Mouse (Mus musculus): Measurements from ENCODE around the gene Tmem248.

The Tmem248 gene

DNA sequence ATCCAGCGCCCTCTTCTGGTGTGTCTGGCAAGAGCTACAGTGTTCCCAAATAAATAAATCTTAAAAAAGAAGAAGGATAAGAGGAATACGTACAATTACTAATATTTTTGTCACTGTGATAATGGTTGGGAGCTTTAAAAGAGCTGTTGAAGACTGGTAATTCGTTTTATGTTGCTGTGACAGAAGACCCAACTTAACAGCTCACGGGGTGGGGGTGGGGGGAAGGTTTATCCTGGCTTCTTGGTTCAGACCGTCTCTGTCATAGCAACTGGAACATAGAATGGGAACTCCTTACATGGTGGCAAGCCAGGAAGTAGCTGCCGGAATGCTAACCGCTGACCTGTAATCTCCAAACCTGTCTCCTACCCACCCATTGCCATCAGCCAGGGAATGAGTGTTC is at the start of gene Tmem248:
Tmem248 (plus strand) TSS at position 301 of the 400 bp plus-strand sequence.
- DNase-seq: no peak

DNA sequence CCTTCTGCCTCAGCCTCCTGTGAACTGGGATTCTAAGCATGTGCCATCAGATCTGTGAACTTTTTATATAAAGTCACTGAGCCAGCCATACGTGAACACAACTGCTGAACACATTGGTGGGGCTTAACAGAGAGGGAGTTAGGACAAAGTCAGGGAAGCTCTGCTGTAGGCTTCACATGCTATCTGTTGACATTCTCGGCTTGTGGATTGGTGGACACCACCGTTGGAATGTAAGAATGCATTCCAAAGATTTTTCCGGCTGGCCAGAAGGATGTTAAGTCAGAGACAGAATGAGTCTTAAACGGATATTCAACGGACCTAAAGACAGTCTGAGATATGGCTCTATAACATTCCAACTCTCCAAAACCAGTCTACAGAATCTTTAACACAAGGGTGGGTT is 47.8 kb upstream of the Tmem248 start:
- DNase-seq: no peak

DNA sequence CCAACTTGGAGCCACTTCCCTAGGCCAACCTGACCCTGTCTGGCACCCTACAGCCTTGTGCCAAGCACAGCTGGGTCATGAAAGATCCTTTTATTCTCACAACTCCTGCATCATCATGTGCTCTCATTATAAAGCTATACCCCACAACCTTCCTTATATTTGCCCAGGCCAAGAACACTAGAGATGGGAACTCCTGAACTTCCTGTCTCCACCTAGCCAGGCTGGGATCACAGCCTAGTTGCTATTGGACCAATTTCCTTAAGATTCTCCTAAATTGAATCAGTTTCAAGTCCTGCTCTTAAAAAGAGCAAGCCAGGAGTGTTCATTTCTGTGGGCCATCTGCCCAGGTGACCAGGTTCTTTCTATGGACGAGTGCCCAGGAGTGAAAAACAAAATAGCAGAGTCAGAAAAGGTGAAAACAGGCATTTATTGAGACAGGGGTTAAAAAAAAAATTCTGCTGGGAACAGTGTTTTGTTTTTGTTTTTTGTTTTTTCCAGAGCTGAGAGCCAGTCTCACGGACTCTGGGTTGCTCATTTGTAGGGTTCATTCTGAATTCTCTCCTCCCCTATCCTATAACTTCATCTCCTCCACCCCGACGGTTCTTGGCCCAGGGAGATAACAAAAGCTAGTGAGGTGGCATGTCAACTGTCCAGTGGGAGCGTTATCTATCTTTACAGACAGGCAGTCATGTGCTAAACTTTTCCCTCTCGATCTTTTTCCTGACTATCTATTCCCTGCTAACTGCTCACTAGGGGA is 46.0 kb upstream of the Tmem248 start:
- no peak for DNase-seq

DNA sequence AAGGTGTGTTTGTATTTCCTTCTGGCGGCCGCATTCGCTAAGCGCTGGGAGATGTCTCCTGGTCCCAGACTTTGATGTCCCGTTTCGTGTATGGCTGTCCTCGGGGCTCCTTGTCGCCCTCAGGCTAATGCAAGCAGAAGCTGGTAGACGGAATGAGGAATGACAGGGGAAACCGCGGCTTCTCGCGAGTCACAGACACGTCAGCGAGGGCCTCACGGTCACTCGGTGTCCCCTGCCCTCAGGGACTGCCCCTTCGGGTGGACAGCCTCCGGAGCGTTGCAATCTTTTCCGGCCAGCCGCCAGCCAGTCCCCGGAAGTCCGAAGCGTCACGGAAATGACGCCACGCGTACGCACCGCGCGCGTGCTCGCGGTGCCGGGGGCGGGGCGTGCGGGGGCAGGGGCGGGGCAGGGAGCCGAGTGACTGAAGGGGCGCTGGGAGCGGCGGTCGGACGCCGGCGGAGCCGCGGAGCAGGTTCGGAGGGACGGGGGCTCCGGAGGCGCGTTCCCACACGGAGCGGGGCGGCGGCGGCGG is 45.4 kb upstream of the Tmem248 start, which contains the start of gene Rabgef1:
Rabgef1 (plus strand) TSS at position 376 of the 532 bp plus-strand sequence.
- peak; percentile 93 to 94 for DNase-seq

DNA sequence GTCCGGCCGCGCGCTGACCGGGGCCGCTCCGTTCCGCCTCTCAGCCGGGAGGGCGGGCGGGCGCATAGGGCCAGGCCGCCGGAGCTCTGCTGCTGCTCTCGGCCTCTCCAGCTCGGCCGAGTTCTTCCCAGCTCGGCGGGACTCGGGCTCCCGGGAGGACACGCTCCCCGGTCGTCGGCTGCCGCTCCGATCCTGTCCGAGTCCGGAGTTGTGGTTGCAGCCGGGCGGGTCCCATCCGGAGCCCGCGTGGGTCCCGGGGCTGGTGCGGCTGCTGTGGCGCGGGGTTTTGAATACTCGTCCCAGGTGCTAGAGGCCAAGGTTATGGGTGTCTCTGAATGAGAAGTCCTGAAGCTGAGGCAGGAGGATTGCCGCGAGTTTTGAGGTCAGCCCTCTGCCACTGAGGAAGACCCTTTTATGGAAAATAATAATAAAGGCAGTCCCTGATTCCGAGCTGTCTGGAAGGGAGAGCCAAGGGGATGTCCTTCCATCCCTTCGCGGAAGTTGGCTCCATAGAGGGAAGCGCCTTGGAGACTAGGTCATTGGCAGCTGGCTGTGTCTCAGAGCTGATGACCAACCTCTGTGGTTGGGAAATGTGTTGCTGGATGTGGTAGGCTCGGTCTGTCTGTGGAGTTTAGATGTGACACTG is 44.8 kb upstream of the Tmem248 start:
- peak in 1 of 2 experiments; percentile 55 for DNase-seq

DNA sequence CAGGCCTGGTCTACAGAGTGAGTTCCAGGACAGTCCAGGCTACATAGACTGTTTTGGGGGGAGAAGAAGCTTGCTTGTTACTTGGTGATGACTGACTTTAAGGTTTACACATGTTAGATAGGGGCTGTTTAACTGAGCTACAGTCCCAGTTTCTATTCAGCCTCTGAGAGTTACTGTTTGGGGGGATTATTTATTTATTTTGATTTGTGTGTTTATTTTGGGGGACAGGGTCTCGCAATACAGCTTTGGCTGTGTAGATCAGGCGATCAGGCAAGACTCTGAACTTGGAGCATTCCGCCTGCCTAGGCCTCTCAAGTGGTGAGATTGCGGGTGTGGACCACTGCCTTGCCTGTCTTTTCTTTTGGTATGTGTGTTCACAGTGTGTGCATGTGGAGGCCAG is 43.9 kb upstream of the Tmem248 start:
- no peak for DNase-seq

DNA sequence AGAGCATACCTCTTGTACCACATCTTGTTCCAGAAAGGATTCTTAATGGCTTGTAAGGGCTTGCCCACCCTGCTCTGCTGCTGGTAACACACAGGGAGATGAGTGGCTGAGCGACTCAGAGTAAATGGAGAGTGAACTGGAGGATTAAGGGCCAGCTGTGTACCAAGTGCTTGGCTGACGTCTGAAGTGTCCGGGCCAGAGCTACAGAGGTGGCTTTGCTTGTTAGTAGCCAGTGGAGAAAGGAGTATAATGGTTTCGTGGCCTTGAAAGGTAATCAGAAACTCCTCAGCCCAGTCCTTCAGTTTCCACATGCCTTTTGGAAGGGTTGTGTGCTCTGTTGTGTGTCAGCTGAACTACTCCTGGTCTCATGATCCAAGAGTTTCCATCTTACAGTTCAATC is 39.0 kb upstream of the Tmem248 start:
- DNase-seq: no peak

DNA sequence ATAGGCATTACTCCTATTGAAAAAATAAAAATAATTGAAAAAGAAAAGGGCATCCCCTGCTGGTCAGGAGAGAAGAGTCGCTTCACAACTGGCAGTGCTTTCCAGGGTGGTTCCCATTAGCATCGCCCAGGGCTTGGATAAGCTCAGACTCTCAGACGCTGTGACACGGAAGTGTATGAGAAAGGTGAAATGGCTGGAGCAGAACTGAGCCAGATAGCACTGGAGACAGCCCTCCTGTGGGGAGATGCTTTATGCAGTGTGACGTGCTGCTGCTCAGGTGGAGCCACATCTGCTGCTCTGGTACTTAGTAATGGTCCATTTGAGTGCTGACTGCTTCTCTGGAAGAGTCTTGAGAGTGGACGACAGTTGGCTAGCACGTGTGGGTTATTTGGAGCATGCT is 36.5 kb upstream of the Tmem248 start:
- DNase-seq: no peak

DNA sequence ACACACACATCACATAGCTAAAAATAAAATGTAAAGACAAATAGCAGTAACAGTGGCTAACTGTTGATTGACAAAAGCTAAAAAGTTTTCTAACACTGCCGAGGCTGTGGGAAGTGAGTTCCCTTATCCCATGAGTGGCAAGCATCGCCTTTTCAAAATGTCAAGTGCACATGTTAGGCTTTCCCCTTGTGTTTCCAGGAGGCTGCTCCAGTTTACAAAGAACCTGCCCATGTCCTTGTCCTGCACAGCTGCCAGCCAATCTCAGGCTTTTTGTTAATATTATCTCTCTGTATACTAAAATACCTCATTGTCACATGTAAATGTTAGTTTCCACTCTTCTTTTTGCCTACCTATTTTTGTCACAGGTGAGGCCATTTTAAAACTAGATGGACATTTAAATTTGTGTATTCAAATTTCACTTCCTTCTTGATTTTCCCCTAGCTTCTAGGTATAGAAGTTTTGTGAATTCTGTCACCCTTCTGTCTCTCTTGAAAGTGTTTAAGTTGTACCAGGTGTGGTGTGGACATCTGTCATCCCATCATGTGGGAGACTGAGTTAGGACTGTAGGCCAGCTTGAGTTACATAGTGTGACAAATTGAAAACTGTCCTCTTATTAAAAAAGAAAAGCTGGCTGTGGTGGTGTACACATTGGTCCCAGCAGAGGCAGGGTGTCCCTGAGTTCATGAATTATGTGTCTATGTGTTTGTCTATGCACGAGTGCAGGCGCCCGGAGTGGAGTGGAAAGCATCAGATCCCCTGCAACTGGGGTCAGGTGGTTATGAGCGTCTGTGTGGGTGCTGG is 34.9 kb upstream of the Tmem248 start:
- DNase-seq: no peak

DNA sequence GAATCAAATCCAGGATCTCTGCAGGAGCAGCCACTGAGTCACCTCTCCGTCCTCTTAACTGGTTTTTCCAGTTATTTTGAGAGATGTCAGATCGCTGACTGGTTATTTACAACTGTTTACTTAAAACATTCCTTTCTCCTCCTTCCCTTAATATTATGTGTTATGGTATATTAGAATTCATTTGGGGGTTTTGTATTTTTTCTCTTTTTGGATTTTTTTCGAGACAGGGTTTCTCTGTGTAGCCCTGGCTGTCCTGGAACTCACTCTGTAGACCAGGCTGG is 34.4 kb upstream of the Tmem248 start:
- no peak for DNase-seq

DNA sequence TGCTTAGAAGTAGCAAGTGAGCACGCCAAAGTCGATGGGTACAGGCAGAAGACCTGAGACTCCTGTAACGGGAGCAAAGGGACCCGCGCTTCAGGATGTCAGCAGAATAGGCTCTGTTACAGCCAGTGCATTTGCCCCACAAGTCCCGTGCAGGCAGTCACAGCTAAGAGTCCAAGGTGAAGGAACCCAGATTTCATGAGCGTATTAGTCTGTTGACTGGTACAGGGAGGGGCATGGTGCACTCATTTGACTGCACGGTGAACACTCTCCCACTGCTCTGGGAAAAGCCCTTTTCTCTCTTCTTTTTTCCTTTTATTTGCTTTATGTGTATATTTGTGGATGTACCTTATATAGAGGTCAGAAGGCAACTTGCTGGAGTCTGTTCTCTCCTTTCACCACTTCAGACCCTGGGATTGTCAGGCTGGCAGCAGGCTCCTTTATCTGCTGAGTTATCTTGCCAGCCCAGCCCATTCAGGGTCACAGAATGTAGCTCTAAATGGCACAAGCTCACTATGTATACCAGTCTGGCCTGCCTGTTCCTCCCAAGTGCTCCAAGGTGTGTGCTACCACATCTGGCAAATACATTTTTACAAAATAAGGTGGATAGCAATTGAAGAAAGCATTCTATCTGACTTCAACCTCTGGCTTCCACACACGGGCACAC is 32.6 kb upstream of the Tmem248 start:
- DNase-seq: no peak

DNA sequence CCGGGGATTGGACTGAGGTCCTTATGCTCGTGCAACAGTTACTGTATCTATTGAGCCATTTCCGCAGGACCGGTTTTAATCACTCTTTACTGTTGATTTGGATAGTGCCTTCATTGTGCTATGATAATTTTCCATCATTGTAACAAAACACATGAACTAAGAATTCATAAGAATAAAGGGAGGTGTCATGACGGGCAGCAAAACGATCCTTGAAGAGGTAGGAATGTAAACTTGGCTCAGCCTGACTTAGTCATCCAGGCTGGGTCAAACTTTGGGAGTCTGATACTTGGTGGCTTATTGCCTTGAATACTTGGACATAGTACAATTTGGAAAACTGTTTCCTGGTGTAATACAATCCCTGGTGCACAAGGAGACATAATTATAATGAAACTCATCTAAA is 31.6 kb upstream of the Tmem248 start:
- no peak for DNase-seq

DNA sequence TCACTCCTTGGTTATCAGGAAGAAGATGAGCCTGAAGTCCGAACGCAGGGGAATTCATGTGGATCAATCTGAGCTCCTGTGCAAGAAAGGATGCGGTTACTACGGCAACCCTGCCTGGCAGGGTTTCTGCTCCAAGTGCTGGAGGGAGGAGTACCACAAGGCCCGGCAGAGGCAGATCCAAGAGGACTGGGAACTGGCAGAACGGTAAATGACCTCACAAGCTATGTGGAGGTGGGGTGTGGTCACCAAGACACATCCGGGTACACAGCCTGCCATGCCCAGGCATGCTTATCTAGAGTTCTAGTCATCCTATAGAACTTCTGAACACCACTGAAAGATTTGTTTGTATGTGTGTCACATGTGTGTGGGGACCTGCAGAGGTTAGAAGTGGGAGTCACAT is 29.5 kb upstream of the Tmem248 start:
- DNase-seq: no peak

DNA sequence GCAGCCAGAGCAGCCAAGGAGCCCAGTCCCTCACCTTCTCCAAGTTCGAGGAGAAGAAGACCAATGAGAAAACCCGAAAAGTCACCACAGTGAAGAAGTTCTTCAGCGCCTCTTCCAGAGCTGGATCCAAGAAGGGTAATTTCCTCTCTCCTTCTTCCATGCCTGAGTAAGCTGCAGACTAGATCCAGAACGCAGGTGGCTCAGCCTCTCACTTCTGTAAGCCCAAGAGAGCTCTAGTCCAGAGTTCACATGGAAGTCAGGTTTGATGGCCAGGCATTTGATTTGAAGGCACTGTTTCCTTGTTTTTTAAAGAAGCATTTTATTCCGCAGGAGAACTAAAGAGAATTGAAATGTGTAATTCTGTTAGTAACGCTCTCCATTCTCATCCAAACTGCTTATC is 26.0 kb upstream of the Tmem248 start:
- DNase-seq: peak; percentile 44 to 47

DNA sequence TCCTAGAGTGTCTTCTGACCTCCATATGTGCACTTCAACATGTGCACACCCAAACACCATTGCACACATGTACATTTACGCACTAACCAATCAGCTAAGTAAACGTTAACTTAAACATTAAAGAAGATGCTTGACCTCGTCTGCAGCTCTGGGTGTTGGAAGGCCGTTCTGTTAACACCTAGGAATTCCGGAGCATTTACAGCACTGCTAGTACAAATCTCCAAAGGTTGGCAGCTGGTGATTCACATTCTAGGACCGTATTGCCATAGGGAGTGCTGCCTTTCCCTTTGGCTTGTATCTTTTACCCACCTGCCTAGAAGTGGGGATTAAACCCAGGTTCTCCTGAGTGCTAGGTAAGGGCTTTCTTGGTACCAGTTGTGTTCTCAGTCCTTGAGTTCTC is 25.0 kb upstream of the Tmem248 start:
- no peak for DNase-seq

DNA sequence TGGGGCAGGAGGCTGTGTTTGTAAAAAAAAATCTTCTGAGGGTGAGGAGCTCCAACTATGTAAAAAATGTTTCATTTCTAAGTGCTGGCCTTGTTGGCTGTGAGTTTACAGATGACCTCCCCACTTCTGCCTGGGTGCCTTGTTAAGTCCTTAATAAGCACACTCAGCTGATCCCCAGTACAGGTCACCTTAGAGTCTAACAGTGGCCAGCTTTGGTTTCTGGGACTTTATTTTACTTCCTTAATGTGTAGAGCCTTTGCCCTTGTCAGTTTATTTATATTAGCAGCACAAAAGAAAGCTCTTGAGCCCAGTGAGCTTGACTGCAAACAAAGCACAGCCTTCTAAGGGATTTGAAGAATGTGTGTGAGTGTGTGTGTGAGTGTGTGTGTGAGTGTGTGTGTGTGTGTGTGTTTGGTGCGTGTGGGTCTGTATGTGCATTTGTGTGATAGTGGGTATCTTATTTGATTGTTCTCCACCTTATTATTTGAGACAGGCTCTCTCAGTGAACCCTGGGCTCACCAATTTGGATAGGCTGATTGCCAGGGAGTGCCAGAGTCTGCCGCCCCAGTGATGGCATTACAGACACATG is 24.4 kb upstream of the Tmem248 start:
- peak in 1 of 2 experiments; percentile 49 for DNase-seq

DNA sequence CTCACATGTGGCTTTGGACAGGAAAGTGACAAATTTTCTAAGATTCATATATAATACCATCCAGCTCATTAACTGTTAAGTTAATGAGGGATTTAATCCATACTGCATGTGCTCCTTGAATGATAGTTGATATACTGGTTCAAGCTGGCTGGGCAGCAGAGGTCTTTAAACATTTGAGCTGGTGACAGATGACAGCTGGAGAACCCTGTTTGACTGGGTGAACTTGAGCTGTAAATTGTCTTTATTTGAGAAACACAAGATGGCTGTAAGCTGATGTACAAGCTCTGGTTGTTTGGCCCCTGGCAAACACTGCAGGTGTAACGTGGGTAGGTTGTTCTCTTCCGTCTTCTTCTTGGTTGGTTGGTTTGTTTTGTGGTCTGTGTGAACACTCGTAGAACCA is 23.1 kb upstream of the Tmem248 start:
- no peak for DNase-seq

DNA sequence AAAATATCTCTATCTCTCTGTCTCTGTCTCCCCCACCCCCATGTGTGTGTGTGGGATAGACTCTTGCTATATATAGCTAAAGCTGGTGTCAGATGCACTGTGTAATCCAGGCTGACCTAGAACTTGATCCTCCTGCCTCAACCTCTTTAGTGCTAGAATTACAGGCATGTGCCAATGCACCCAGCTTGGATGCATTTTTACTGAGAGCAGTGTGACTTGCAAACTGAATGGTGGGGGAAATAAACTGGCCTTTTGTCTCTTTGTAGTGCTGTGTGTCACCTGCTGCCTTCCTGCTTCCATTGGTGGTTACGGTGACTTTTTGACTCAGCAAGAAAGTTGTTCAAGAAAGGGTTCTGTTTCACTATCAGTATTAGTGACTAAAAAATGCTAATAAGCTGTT is 20.6 kb upstream of the Tmem248 start:
- DNase-seq: no peak

DNA sequence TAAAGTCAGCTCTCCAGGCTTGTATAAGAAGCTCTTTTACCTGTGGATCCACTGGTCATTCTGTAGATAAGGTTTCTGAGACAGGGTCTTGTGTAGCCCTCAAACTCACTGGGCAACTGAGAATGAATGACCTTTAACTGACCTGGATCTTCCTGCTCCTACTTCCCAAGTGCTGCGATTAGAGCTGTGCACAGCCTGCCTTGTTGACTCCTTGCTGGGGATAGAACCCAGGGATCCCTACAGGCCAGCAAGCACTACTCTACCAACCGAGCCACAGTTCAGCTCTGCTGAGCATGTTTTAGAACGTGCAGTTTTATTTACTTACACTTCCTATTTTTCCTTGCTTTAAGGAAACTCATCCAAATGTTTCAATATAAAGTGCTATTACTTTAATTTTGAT is 19.4 kb upstream of the Tmem248 start:
- DNase-seq: no peak

DNA sequence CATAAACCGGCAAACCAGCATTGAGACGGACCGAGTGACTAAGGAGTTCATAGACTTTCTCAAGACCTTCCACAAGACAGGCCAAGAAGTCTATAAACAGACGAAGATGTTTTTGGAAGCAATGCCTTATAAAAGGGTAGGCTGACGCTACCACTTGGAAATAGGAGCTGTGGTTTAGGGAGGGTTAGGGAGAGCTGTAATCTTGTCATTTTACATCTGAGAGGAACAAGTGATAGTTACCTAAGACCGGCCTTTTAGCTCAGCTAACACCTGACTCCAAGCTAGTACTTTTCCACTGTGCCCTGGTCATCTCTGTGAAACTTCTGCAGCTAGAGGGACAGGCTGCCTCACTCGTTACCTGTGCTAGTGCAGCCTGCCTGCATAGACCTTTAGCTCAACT is 18.9 kb upstream of the Tmem248 start:
- DNase-seq: no peak

DNA sequence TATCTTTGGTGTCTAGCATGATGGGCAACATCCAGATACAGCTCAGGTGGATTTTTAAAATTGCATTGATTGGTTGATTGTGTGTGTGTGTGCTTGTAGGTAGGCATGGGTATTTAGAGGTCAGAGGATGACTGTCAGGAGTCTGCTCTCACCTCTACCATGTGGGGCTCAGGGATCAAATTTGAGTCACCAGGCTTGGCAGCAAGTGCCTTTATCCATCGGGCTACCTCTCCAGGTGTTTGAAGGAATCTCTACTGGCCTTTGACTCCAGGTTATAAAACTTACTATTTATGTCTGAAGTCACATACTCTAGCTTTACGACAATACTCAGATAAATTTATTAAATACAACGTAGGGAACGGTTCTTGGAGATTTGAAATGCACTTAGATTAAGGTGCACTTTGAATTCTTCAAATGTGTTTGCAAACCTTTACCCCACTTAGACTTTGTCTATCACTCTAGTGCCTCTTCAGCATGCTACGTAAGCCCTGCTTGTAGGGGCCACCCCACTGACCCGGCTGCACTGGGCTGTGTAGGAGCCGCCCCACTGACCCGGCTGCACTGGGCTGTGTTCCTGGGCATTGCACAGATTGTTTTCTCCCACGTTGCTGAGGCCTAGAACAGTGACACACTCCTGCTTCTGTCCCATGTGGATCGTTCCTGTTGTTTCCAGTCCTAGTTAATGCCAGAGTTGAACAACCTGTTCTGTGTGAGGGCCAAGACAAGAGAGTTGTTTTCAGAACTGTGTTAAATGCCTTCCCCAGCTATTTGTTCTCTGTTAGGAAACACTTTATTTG is 16.4 kb upstream of the Tmem248 start:
- peak; percentile 49 to 55 for DNase-seq

DNA sequence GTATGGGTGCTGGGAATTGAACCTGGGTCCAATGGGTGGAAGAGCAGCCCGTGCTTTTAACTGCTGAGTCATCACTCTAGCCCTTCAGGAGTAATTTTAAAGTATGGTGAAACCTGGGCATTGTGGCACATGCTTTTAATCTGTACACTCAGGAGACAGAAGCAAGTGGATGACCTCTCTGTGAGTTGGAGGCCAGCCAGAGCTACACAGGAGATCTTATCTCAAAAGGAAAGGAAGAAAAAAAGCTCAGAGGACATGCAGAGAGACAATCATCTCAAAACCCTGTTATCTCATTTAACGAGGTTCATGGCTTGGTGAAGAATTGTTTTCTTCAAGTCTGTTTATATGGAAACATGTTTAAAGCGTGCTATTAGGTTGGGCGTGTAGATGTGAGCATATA is 12.9 kb upstream of the Tmem248 start:
- DNase-seq: no peak

All from kidney, adult 8-10 months (tissue).